Mouse (Mus musculus): ENCODE measurements around the gene Hfe2. TPM values are rescaled to one million over a fixed set of nuclear protein-coding genes. Genes with fewer than 3 reads are reported as not detected.
A peak's percentile ranks its signal among the peaks of the same experiment; 100 is the strongest.

Gene Hfe2
- polyA plus RNA-seq, 1 experiment from 2014 or later: 0.20 TPM

DNA sequence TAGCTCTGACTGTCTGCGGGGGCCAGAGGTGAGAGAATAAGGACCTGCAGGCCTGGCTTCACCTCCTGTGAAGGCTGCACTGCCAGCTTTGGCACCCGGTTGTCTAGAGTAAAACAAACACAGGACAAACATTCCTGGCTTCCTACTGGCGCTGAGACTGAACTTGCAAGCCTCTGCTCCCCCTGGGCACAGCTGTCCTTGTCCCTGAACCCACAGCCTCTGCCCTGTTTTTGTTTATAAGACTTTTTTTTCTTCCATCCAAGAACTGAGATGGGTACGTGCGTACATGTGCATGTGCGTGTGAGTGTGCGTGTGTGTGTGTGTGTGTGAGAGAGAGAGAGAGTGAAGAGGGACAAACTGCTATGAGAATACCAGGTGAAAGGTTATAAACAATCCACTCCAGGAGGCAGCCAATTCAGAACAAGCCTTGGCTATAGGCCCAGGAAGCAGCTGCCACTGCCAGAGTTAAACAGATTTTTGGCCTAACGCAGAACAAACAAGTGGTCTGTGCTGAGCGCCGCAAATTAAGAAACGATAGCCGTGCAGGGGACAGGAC lies 30.1 kb downstream of the Hfe2 start:
- H3K9ac ChIP-seq (replicated peaks; ENCODE audit: low read depth, low read length): no peak overlapping the region
- ATAC-seq (ENCODE audit: insufficient number of reproducible peaks, insufficient read depth, low FRiP score, low read depth): no peak

DNA sequence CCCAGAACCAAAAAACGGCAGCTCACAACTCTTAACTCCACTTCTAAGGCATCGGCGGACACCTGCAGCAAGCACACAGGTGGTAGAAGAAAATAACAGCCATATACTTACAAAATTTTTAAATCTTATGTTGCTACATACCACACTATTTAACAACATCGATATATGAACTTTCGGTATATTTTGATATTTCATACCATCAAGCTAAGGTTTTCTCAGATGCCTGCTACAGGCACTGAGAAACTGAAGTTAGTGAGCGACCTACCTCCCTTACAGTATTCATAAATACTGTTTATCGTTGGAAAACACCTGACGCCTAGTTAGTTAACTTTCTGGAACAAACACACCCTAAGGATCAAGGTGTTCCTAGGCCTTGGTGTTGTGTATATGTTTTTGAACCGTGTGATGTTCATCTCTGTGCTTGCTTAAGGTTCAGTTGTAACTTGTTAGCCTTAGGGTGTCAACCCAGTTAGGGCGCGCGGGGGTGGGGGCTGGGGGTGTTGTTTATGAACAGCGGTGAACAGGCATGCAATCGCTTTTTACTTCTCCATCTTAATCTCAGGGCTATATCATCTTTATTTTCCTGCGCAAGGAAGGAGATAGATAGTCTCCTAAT lies 31.1 kb downstream of the Hfe2 start:
- peak overlapping the region; percentile 79; the same call in 1 of the 2 replicates for H3K27ac ChIP-seq (ENCODE audit: low read length)
- ATAC-seq (ENCODE audit: insufficient number of reproducible peaks, insufficient read depth, low FRiP score, low read depth): no peak
- H3K9me3 ChIP-seq (ENCODE audit: control insufficient read depth, low read depth, low read length): no peaks in the 10 kb centered on the region
- H3K4me1 ChIP-seq (ENCODE audit: control insufficient read depth, insufficient read depth, low read length): peaks cover 49% of the 10 kb centered on the region
- peak overlapping the region; percentile 57; the same call in 1 of the 2 replicates for H3K4me2 ChIP-seq (replicated peaks; ENCODE audit: low read depth, low read length)
- H3K27me3 ChIP-seq (ENCODE audit: control insufficient read depth, insufficient read depth, low read length): no peaks in the 10 kb centered on the region
- peaks cover 20% of the 10 kb centered on the region for H3K36me3 ChIP-seq (ENCODE audit: control insufficient read depth, insufficient read depth, low read length)
- H3K9ac ChIP-seq (replicated peaks; ENCODE audit: low read depth, low read length): no peak overlapping the region
- H3K4me3 ChIP-seq (ENCODE audit: low read depth, low read length): no peak overlapping the region
- 67% methylated on average over 15 of the region's 15 CpGs for WGBS

More for the DNA sequence above, 30.1 kb downstream of the Hfe2 start:
- peaks cover 10% of the 10 kb centered on the region for H3K36me3 ChIP-seq (ENCODE audit: control insufficient read depth, insufficient read depth, low read length)
- no peaks in the 10 kb centered on the region for H3K9me3 ChIP-seq (ENCODE audit: control insufficient read depth, low read depth, low read length)
- no peak overlapping the region for H3K4me3 ChIP-seq (ENCODE audit: low read depth, low read length)
- peak overlapping the region; percentile 79 for H3K27ac ChIP-seq (ENCODE audit: low read length)
- no peaks in the 10 kb centered on the region for H3K27me3 ChIP-seq (ENCODE audit: control insufficient read depth, insufficient read depth, low read length)
- peaks cover 40% of the 10 kb centered on the region for H3K4me1 ChIP-seq (ENCODE audit: control insufficient read depth, insufficient read depth, low read length)
- WGBS: 12% methylated on average over 12 of the region's 12 CpGs
- H3K4me2 ChIP-seq (replicated peaks; ENCODE audit: low read depth, low read length): no peak overlapping the region; the same call in 1 of the 2 replicates

DNA sequence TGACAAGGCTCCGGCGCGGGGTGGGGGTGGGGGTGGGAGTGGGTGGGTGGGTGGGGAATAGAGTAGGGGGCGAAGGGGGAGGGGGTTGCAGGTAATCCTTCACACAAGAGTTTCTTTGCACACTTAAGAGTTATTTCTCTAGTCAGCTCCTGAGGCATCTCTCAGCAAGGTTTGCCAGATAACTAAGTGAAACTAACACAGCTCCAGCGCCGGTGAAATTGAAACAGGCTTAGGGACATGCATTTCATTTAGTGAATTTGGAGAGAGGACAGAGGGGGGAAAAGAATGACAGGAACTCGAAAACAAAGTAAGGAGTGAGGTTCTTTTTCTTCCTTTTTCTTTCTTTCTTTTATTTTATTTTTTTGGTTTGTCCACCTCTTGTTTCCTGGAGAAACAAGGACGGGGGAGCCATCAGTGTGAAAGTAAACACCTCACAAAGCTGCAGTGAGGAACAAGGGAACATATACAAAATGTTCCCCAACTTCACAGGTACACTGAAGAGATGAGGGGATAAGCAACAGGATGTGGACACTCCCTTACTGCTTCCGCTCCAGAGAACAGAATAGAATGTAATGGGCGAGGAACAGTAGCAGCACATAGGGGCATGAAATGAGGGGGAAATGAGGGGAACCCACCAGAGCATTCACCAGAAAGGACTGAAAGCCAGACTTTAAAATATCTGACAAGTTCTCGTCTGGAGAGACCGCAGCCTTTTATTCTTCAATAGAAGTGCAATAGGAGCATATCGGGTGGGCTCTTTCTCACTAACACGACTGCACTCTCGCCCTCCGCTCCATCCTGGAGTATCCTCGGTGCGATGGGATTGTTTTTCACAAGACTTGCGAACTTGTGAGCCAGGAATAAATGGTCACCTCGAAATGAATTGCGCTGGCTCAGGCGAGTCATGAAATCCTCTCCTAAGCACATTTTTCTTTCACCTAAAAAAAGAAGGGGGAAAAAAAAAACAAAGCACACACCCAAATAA lies 32.0 kb downstream of the Hfe2 start:
- Histone ChIP-seq H3K9ac (replicated peaks; ENCODE audit: low read depth, low read length) (peak overlapping the region; percentile 47), H3K27me3 (ENCODE audit: control insufficient read depth, insufficient read depth, low read length) (no peaks in the 10 kb centered on the region), H3K4me2 (replicated peaks; ENCODE audit: low read depth, low read length) (peak overlapping the region; percentile 57), H3K36me3 (ENCODE audit: control insufficient read depth, insufficient read depth, low read length) (peaks cover 23% of the 10 kb centered on the region), H3K4me1 (ENCODE audit: control insufficient read depth, insufficient read depth, low read length) (peaks cover 50% of the 10 kb centered on the region), H3K9me3 (ENCODE audit: control insufficient read depth, low read depth, low read length) (no peaks in the 10 kb centered on the region), H3K4me3 (ENCODE audit: low read depth, low read length) (peak overlapping the region; percentile 66), H3K27ac (ENCODE audit: low read length) (peak overlapping the region; percentile 90)
- WGBS: 5% methylated on average over 22 of the region's 22 CpGs
- ATAC-seq (ENCODE audit: insufficient number of reproducible peaks, insufficient read depth, low FRiP score, low read depth): no peak

DNA sequence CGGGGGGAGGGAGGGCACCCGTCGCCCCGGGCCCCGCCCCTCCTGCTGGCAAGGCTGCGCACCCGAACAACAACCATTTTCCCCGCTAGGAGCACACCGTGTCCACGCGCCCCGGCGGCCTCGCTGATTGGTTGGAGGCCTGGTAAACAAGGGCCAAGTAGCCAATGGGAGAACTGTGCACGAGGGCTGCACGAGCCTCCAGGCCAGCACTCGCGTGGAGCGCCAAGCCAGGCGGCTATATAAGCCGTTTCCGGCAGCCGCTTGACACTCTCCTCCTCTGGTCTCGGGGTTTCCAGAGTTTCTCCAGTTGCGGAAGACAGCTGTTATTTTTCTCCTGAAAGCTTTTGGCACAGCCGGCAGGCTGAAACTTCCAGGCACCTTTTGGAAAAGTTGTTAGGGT lies 32.7 kb downstream of the Hfe2 start, which contains the start of gene Txnip:
TSS of gene Txnip (plus strand) at position 264 of the 400 bp plus-strand sequence.
- Histone ChIP-seq H3K9me3 (ENCODE audit: control insufficient read depth, low read depth, low read length) (no peaks in the 10 kb centered on the region), H3K27ac (ENCODE audit: low read length) (peak within 1 kb of the TSS; percentile 90), H3K27me3 (ENCODE audit: control insufficient read depth, insufficient read depth, low read length) (no peaks in the 10 kb centered on the region), H3K4me2 (replicated peaks; ENCODE audit: low read depth, low read length) (peak within 1 kb of the TSS; percentile 57), H3K36me3 (ENCODE audit: control insufficient read depth, insufficient read depth, low read length) (peaks cover 23% of the 10 kb centered on the region), H3K4me3 (ENCODE audit: low read depth, low read length) (peak within 1 kb of the TSS; percentile 66), H3K9ac (replicated peaks; ENCODE audit: low read depth, low read length) (peak within 1 kb of the TSS; percentile 92), H3K4me1 (ENCODE audit: control insufficient read depth, insufficient read depth, low read length) (peaks cover 51% of the 10 kb centered on the region)
- ATAC-seq (ENCODE audit: insufficient number of reproducible peaks, insufficient read depth, low FRiP score, low read depth): peak; percentile 99
- under 1% methylated on average over 26 of the region's 26 CpGs for WGBS

DNA sequence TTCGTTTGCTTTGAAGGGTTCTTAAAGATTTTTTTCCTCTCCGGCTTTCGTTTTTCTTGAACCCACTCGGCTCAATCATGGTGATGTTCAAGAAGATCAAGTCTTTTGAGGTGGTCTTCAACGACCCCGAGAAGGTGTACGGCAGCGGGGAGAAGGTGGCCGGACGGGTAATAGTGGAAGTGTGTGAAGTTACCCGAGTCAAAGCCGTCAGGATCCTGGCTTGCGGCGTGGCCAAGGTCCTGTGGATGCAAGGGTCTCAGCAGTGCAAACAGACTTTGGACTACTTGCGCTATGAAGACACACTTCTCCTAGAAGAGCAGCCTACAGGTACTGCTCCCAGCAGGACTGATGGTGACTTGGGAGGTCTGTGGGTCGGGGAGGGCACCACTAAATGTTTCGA lies 33.2 kb downstream of the Hfe2 start:
- peak overlapping the region; percentile 90 for H3K27ac ChIP-seq (ENCODE audit: low read length)
- ATAC-seq (ENCODE audit: insufficient number of reproducible peaks, insufficient read depth, low FRiP score, low read depth): no peak
- peak overlapping the region; percentile 66 for H3K4me3 ChIP-seq (ENCODE audit: low read depth, low read length)
- H3K36me3 ChIP-seq (ENCODE audit: control insufficient read depth, insufficient read depth, low read length): peaks cover 23% of the 10 kb centered on the region
- under 1% methylated on average over 17 of the region's 17 CpGs for whole genome bisulfite sequencing
- peaks cover 51% of the 10 kb centered on the region for H3K4me1 ChIP-seq (ENCODE audit: control insufficient read depth, insufficient read depth, low read length)
- no peaks in the 10 kb centered on the region for H3K9me3 ChIP-seq (ENCODE audit: control insufficient read depth, low read depth, low read length)
- H3K27me3 ChIP-seq (ENCODE audit: control insufficient read depth, insufficient read depth, low read length): no peaks in the 10 kb centered on the region
- peak overlapping the region; percentile 56 for H3K4me2 ChIP-seq (replicated peaks; ENCODE audit: low read depth, low read length)
- peak overlapping the region; percentile 92 for H3K9ac ChIP-seq (replicated peaks; ENCODE audit: low read depth, low read length)

DNA sequence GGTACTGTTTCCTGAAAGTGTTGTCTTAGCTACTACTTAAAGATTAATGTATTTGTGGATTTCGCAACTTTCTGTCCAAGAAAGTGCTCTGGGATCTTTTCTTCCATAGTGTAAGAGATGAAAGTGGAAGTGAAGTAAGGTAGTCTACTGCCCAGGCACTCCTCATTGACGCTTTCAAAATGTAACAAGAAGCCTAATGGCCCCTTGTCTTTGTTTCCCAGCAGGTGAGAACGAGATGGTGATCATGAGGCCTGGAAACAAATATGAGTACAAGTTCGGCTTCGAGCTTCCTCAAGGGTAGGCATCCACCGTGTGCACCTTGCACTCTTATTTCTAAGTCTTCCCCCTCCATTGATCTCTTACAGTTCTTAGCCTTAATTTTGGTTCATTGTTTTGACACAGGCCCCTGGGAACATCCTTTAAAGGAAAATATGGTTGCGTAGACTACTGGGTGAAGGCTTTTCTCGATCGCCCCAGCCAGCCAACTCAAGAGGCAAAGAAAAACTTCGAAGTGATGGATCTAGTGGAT lies 33.8 kb downstream of the Hfe2 start:
- Histone ChIP-seq H3K9ac (replicated peaks; ENCODE audit: low read depth, low read length) (peak overlapping the region; percentile 92), H3K27me3 (ENCODE audit: control insufficient read depth, insufficient read depth, low read length) (no peaks in the 10 kb centered on the region), H3K27ac (ENCODE audit: low read length) (peak overlapping the region; percentile 90), H3K4me1 (ENCODE audit: control insufficient read depth, insufficient read depth, low read length) (peaks cover 51% of the 10 kb centered on the region), H3K36me3 (ENCODE audit: control insufficient read depth, insufficient read depth, low read length) (peaks cover 23% of the 10 kb centered on the region), H3K4me2 (replicated peaks; ENCODE audit: low read depth, low read length) (peak overlapping the region; percentile 56), H3K4me3 (ENCODE audit: low read depth, low read length) (peak overlapping the region; percentile 66), H3K9me3 (ENCODE audit: control insufficient read depth, low read depth, low read length) (no peaks in the 10 kb centered on the region)
- 20% methylated on average over 10 of the region's 10 CpGs for WGBS
- ATAC-seq (ENCODE audit: insufficient number of reproducible peaks, insufficient read depth, low FRiP score, low read depth): no peak

DNA sequence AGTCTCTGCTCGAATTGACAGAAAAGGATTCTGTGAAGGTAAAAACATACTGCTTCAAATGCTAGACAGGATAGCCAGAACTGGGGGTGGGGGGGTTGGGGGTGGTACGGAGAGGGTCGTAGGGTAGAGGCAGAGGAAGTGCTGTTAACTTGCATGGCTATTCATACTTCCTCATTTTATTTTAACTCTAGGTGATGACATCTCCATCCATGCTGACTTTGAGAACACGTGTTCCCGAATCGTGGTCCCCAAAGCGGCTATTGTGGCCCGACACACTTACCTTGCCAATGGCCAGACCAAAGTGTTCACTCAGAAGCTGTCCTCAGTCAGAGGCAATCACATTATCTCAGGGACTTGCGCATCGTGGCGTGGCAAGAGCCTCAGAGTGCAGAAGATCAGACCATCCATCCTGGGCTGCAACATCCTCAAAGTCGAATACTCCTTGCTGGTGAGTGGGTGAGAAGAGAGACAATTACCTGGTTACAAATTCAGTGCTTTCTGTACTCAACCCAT lies 34.5 kb downstream of the Hfe2 start:
- Histone ChIP-seq H3K4me3 (ENCODE audit: low read depth, low read length) (peak overlapping the region; percentile 66), H3K4me2 (replicated peaks; ENCODE audit: low read depth, low read length) (peak overlapping the region; percentile 56), H3K27ac (ENCODE audit: low read length) (peak overlapping the region; percentile 3; the same call in 1 of the 2 replicates), H3K4me1 (ENCODE audit: control insufficient read depth, insufficient read depth, low read length) (peaks cover 55% of the 10 kb centered on the region), H3K9me3 (ENCODE audit: control insufficient read depth, low read depth, low read length) (no peaks in the 10 kb centered on the region), H3K36me3 (ENCODE audit: control insufficient read depth, insufficient read depth, low read length) (peaks cover 23% of the 10 kb centered on the region), H3K27me3 (ENCODE audit: control insufficient read depth, insufficient read depth, low read length) (no peaks in the 10 kb centered on the region), H3K9ac (replicated peaks; ENCODE audit: low read depth, low read length) (peak overlapping the region; percentile 92)
- WGBS: 68% methylated on average over 12 of the region's 12 CpGs
- ATAC-seq (ENCODE audit: insufficient number of reproducible peaks, insufficient read depth, low FRiP score, low read depth): no peak

Data from stomach, embryonic 14.5 days (tissue).